Mouse (Mus musculus) heart, postnatal 0 days (tissue): ENCODE measurements around the gene Adam33. TPM values are rescaled to one million over a fixed set of nuclear protein-coding genes. Genes with fewer than 3 reads are reported as not detected.

Experiments used
- ATAC-seq: fragments of 200-750 bp; cut with Nextera tagmentation; 2 replicates; pipeline ENCODE4 v1.8.0; 2017; ENCODE audit warnings: low read depth, moderate number of reproducible peaks, moderate library complexity; ENCODE audit not compliant: insufficient read depth
- DNase-seq: peaks from one replicate; pipeline ENCODE4 v3.0.0-alpha.2; 2016; ENCODE audit warnings: low spot score
- H3K27ac ChIP-seq: fragments of 300-500 bp; sonication (generic); 2 replicates; pipeline ENCODE4 v1.5.1; 2014; ENCODE audit warnings: low read depth, mild to moderate bottlenecking
- H3K27me3 ChIP-seq: fragments of 300-500 bp; sonication (generic); 2 replicates; pipeline ENCODE4 v1.6.1; 2014; ENCODE audit warnings: low read length, mixed read lengths; ENCODE audit not compliant: control insufficient read depth, insufficient read depth
- H3K36me3 ChIP-seq: fragments of 300-500 bp; sonication (generic); replicated peaks from 2 replicates; pipeline ENCODE4 v1.6.1; 2014; ENCODE audit warnings: low read length, mixed read lengths; ENCODE audit not compliant: control insufficient read depth, insufficient read depth
- H3K4me1 ChIP-seq: fragments of 300-500 bp; sonication (generic); 2 replicates; pipeline ENCODE4 v1.6.1; 2014; ENCODE audit warnings: antibody characterized with exemption; ENCODE audit not compliant: control insufficient read depth, insufficient read depth
- H3K4me2 ChIP-seq: fragments of 300-500 bp; sonication (generic); 2 replicates; pipeline ENCODE4 v1.6.1; 2014; ENCODE audit warnings: low read depth, mild to moderate bottlenecking, low read length, moderate library complexity
- H3K4me3 ChIP-seq: fragments of 300-500 bp; sonication (generic); 2 replicates; pipeline ENCODE4 v1.5.1; 2014; ENCODE audit warnings: low read depth, low read length
- H3K9ac ChIP-seq: fragments of 300-500 bp; sonication (generic); replicated peaks from 2 replicates; pipeline ENCODE4 v1.6.1; 2014; ENCODE audit warnings: low read depth, low read length, mixed read lengths
- H3K9me3 ChIP-seq: fragments of 300-500 bp; sonication (generic); replicated peaks from 2 replicates; pipeline ENCODE4 v1.6.1; 2016; ENCODE audit warnings: low read length; ENCODE audit not compliant: control insufficient read depth
- CTCF ChIP-seq: IDR thresholded peaks from 2 replicates; pipeline ENCODE4 v1.5.1; 2016; ENCODE audit warnings: antibody characterized with exemption, control low read depth, low read depth
- EP300 ChIP-seq: IDR thresholded peaks from 2 replicates; pipeline ENCODE4 v1.6.1; 2016; ENCODE audit warnings: antibody characterized with exemption, low read depth
- WGBS: fragments of 180-500 bp; shearing (Covaris S2); extraction: QIAGEN DNeasy Blood & Tissue Kit; methylation state at CpG from one replicate; pipeline ENCODE4 v1.1.7; 2014; 5-methylcytosine and 5-hydroxymethylcytosine counted together
- polyA plus RNA-seq: library from polyadenylated mRNA; unstranded; fragments of >200 nt; fragmentation: Nextera tagmentation; extraction: Ambion mirVana; gene quantifications from 2 replicates; pipeline ENCODE4 v1.2.1, GENCODE M21; 2015
- total RNA-seq: library from RNA; depleted of rRNA; stranded (reverse); fragments of >200 nt; gene quantifications from 2 replicates; pipeline ENCODE4 v1.2.3, GENCODE M21; 2014; ENCODE audit warnings: low replicate concordance

Adam33 gene
- total and polyA plus RNA-seq, 2 experiments from 2014 or later = 4.8 to 10.3 TPM

- Histone ChIP-seq H3K36me3 (no peaks in the 10 kb centered on the region), H3K4me2 (no peak overlapping the region), H3K27me3 (peaks cover 27% of the 10 kb centered on the region; the same call in 1 of the 2 replicates), H3K27ac (no peak overlapping the region), H3K9me3 (no peaks in the 10 kb centered on the region), H3K9ac (no peak overlapping the region), H3K4me3 (no peak overlapping the region), H3K4me1 (peaks cover 12% of the 10 kb centered on the region)
- DNase-seq (no peak), ATAC-seq (no peak)
- 64% methylated on average over 9 of the region's 9 CpGs for WGBS
- TF ChIP-seq EP300 (no peak), CTCF (no peak)
Observed at GRCm38 (mm10) chr2:131066342-131066741, 2.7 kb upstream of the Adam33 start.

DNA sequence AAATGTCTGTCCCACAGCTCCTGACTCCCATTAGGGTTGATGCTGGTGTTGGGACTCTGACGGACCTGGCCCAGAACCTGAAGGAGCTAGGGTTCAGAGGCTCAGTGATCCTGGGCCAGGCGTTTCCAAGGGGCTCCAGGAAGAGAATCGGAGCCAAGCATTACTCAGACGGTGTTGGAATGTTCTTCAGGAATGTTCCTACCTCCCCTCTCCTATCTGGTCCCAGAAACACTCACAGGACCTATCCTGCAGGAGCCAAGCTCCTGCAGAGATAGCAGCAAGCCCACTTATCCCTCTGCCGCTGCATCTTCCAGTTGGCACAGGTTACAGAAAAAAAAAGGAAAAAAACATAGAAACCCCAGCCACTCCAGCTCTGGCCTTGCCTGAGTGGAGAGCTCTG, 2.0 kb downstream of the Adam33 start:
- H3K9me3 ChIP-seq = no peaks in the 10 kb centered on the region
- H3K4me2 ChIP-seq = no peak overlapping the region
- H3K4me1 ChIP-seq = peaks cover 36% of the 10 kb centered on the region
- TF ChIP-seq CTCF (no peak), EP300 (no peak)
- H3K27ac ChIP-seq = peak overlapping the region; percentile 13; the same call in 1 of the 2 replicates
- 13% methylated on average over 5 of the region's 5 CpGs for WGBS
- DNase-seq = no peak
- peaks cover 24% of the 10 kb centered on the region; the same call in 1 of the 2 replicates for H3K27me3 ChIP-seq
- no peak overlapping the region for H3K9ac ChIP-seq
- ATAC-seq = no peak
- no peaks in the 10 kb centered on the region for H3K36me3 ChIP-seq
- H3K4me3 ChIP-seq = no peak overlapping the region

DNA sequence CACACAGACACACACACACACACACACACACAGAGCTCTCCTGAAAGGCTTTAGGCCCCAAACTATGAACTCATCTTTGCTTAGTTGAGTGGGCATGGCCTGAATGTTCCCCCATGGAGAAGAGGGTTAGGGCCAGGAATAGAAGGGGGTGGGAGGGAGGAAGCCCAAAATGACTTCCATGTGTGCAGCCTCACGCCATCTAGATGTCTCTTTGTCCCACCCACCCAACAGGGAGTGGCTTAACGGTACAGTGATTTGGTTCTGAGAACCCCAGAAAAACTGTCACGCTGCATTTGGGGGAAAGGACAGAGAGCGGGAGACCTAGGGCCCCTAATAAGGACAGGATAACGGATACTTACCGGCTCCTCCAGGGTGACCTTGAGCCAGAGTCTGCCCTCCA, 2.8 kb downstream of the Adam33 start:
- peaks cover 25% of the 10 kb centered on the region for H3K27me3 ChIP-seq
- WGBS = 55% methylated on average over 6 of the region's 6 CpGs
- H3K36me3 ChIP-seq = no peaks in the 10 kb centered on the region
- no peaks in the 10 kb centered on the region for H3K9me3 ChIP-seq
- peaks cover 36% of the 10 kb centered on the region for H3K4me1 ChIP-seq
- no peak overlapping the region; the same call in 1 of the 2 replicates for H3K4me2 ChIP-seq
- H3K9ac ChIP-seq = no peak overlapping the region
- no peak for TF ChIP-seq CTCF
- no peak for TF ChIP-seq EP300
- peak overlapping the region; percentile 13; the same call in 1 of the 2 replicates for H3K27ac ChIP-seq
- DNase-seq = no peak
- ATAC-seq = no peak
- H3K4me3 ChIP-seq = no peak overlapping the region

- H3K27me3 ChIP-seq = peaks cover 30% of the 10 kb centered on the region
- H3K4me2 ChIP-seq = no peak overlapping the region
- peaks cover 36% of the 10 kb centered on the region for H3K4me1 ChIP-seq
- ATAC-seq = peak; percentile 28; the same call in 1 of the 2 replicates
- H3K27ac ChIP-seq = peak overlapping the region; percentile 56
- H3K4me3 ChIP-seq = no peak overlapping the region
- peak; percentile 40 for DNase-seq
- TF ChIP-seq EP300 (no peak), CTCF (no peak)
- H3K9ac ChIP-seq = 0 out of 2 replicates have a peak overlapping the region, but pooled peaks have one; percentile 3
- H3K36me3 ChIP-seq = no peaks in the 10 kb centered on the region
- WGBS = 57% methylated on average over 9 of the region's 9 CpGs
- H3K9me3 ChIP-seq = no peaks in the 10 kb centered on the region
Observed at GRCm38 (mm10) chr2:131059781-131060540, 3.7 kb downstream of the Adam33 start.

GRCm38 (mm10) chr2:131059377-131059776, 4.2 kb downstream of the Adam33 start:
- Histone ChIP-seq H3K9me3 (no peaks in the 10 kb centered on the region), H3K4me1 (peaks cover 36% of the 10 kb centered on the region)
- WGBS = 4% methylated on average over 1 of the region's 1 CpGs

More at GRCm38 (mm10) chr2:131059377-131059776, 4.2 kb downstream of the Adam33 start:
- peaks cover 31% of the 10 kb centered on the region for H3K27me3 ChIP-seq
- no peak for TF ChIP-seq EP300
- TF ChIP-seq CTCF = no peak
- no peak overlapping the region for H3K4me2 ChIP-seq
- DNase-seq (peak; percentile 55), ATAC-seq (no peak)
- no peaks in the 10 kb centered on the region for H3K36me3 ChIP-seq
- peak overlapping the region; percentile 56 for H3K27ac ChIP-seq
- 0 out of 2 replicates have a peak overlapping the region, but pooled peaks have one; percentile 3 for H3K9ac ChIP-seq
- H3K4me3 ChIP-seq = no peak overlapping the region
